Mouse (Mus musculus) megakaryocyte, embryonic 14.5 days (primary cell): ENCODE results near the gene Grik5.

ENCODE experiments used
- FLI1 ChIP-seq: IDR thresholded peaks from 2 replicates; pipeline ENCODE4 v1.6.1; 2012; ENCODE audit warnings: low read length, inconsistent platforms, mixed read lengths
- GATA1 ChIP-seq: IDR thresholded peaks from 3 replicates; pipeline ENCODE4 v1.6.1; 2012; ENCODE audit warnings: mixed read lengths, low read length, inconsistent platforms, borderline replicate concordance

- TF ChIP-seq GATA1 = no peak
- no peak for TF ChIP-seq FLI1
These were observed 46.2 kb downstream of the Grik5 start for GRCm38 (mm10) chr7:25025855-25026439.
